Mouse (Mus musculus) heart, postnatal 0 days (tissue): ENCODE measurements at regions not wholly inside any gene's neighbourhood (a gene's known extent, or its start where the extent isn't known, plus 50 kb on each side); places are given as distances from the start of the nearest gene placed in this dataset.

ENCODE experiments used
- CTCF ChIP-seq: IDR thresholded peaks from 2 replicates; pipeline ENCODE4 v1.5.1; 2016; ENCODE audit warnings: antibody characterized with exemption, control low read depth, low read depth
- EP300 ChIP-seq: IDR thresholded peaks from 2 replicates; pipeline ENCODE4 v1.6.1; 2016; ENCODE audit warnings: antibody characterized with exemption, low read depth

- TF ChIP-seq CTCF (no peak), EP300 (no peak)
These were observed 126.5 kb upstream of the Map1b start for GRCm38 (mm10) chr13:99642811-99643210.
